Mouse (Mus musculus) MEL (cell line): ENCODE data around the gene Vps35. TPM values are rescaled to one million over a fixed set of nuclear protein-coding genes. Genes with fewer than 3 reads are reported as not detected.

Source experiments
- DNase-seq: peaks from one replicate; pipeline ENCODE4 v3.0.0; 2011; ENCODE audit warnings: low read depth, low spot score
- H3K27ac ChIP-seq: 2 replicates; pipeline ENCODE4 v1.5.1; 2012; ENCODE audit warnings: low read depth, mild to moderate bottlenecking, control low read depth, low read length, moderate library complexity; ENCODE audit not compliant: control insufficient read depth
- H3K27me3 ChIP-seq, 2 experiments: fragments of 150-350 bp in 1 of 2; sonication (generic) in 1 of 2; 2 replicates each; pipeline ENCODE4 v1.6.1; 2012; ENCODE audit warnings: low read length in 2 of 2, mild to moderate bottlenecking in 2 of 2, improper control_type of control experiment in 1 of 2, moderate library complexity in 1 of 2; ENCODE audit not compliant: insufficient read depth in 2 of 2, control insufficient read depth in 1 of 2
- H3K36me3 ChIP-seq, 2 experiments: 2 replicates each; pipeline ENCODE4 v1.6.1; 2012 to 2014; ENCODE audit warnings: low read length in 2 of 2, improper control_type of control experiment in 1 of 2, inconsistent platforms in 1 of 2, mild to moderate bottlenecking in 1 of 2; ENCODE audit not compliant: insufficient read depth in 2 of 2, control insufficient read depth in 1 of 2
- H3K4me1 ChIP-seq, 2 experiments: fragments of 150-350 bp in 1 of 2; sonication (generic) in 1 of 2; 2 replicates each; pipeline ENCODE4 v1.6.1; 2012; ENCODE audit warnings: low read length in 2 of 2, improper control_type of control experiment in 1 of 2, mild to moderate bottlenecking in 1 of 2; ENCODE audit not compliant: insufficient read depth in 2 of 2, control insufficient read depth in 1 of 2
- H3K4me3 ChIP-seq, 2 experiments: fragments of 150-350 bp in 1 of 2; sonication (generic) in 1 of 2; 2 replicates each; pipeline ENCODE4 v1.5.1; 2012; ENCODE audit warnings: low read depth in 2 of 2, low read length in 2 of 2, mild to moderate bottlenecking in 2 of 2, moderate library complexity in 2 of 2, control low read depth in 1 of 2, improper control_type of control experiment in 1 of 2; ENCODE audit not compliant: control insufficient read depth in 1 of 2, insufficient read depth in 1 of 2
- H3K79me2 ChIP-seq: 2 replicates; pipeline ENCODE4 v1.6.1; 2012; ENCODE audit warnings: mild to moderate bottlenecking, low read length, moderate library complexity; ENCODE audit not compliant: control insufficient read depth, poor library complexity, insufficient read depth
- H3K9ac ChIP-seq: 2 replicates; pipeline ENCODE4 v1.6.1; 2012; ENCODE audit warnings: low read depth, mild to moderate bottlenecking, control low read depth, low read length, moderate library complexity; ENCODE audit not compliant: control insufficient read depth, poor library complexity, severe bottlenecking
- H3K9me3 ChIP-seq: fragments of 150-350 bp; sonication (generic); replicated peaks from 2 replicates; pipeline ENCODE4 v1.6.1; 2012; ENCODE audit warnings: mild to moderate bottlenecking, low read length, improper control_type of control experiment, moderate library complexity; ENCODE audit not compliant: insufficient read depth
- E2F4 ChIP-seq: IDR thresholded peaks from 2 replicates; pipeline ENCODE4 v1.6.1; 2011; ENCODE audit warnings: low read depth, low read length, improper control_type of control experiment, borderline replicate concordance
- ELF1 ChIP-seq: IDR thresholded peaks from 2 replicates; pipeline ENCODE4 v1.6.1; 2014; ENCODE audit warnings: low read depth, mild to moderate bottlenecking, inconsistent platforms, low read length, improper control_type of control experiment, moderate library complexity
- EP300 ChIP-seq, 2 experiments: IDR thresholded peaks; 2 replicates each; pipeline ENCODE4 v1.6.1; 2011; ENCODE audit warnings: improper control_type of control experiment in 2 of 2, low read length in 2 of 2, low read depth in 1 of 2, mild to moderate bottlenecking in 1 of 2
- ETS1 ChIP-seq: IDR thresholded peaks from 2 replicates; pipeline ENCODE4 v1.6.1; 2012; ENCODE audit warnings: low read depth, mild to moderate bottlenecking, inconsistent platforms, low read length, improper control_type of control experiment, moderate library complexity
- GABPA ChIP-seq: IDR thresholded peaks from 2 replicates; pipeline ENCODE4 v1.6.1; 2012; ENCODE audit warnings: low read depth, mild to moderate bottlenecking, inconsistent platforms, low read length, improper control_type of control experiment, moderate library complexity
- GATA1 ChIP-seq: IDR thresholded peaks from 2 replicates; pipeline ENCODE4 v1.6.1; 2011; ENCODE audit warnings: low read depth, low read length, improper control_type of control experiment
- HCFC1 ChIP-seq: IDR thresholded peaks from 2 replicates; pipeline ENCODE4 v1.6.1; 2012; ENCODE audit warnings: low read depth, mild to moderate bottlenecking, inconsistent platforms, low read length, improper control_type of control experiment, moderate library complexity
- JUND ChIP-seq: IDR thresholded peaks from 2 replicates; pipeline ENCODE4 v1.6.1; 2011; ENCODE audit warnings: low read depth, mild to moderate bottlenecking, improper control_type of control experiment, low read length
- KAT2A ChIP-seq: conservative IDR thresholded peaks from 2 replicates; pipeline ENCODE4 v1.6.1; 2012; ENCODE audit warnings: low read depth, low read length, improper control_type of control experiment, inconsistent platforms
- NRF1 ChIP-seq: IDR thresholded peaks from 2 replicates; pipeline ENCODE4 v1.6.1; 2014; ENCODE audit warnings: low read depth, mild to moderate bottlenecking, inconsistent platforms, low read length, improper control_type of control experiment, moderate library complexity; ENCODE audit not compliant: poor library complexity, insufficient read depth, severe bottlenecking
- SIN3A ChIP-seq: IDR thresholded peaks from 2 replicates; pipeline ENCODE4 v1.6.1; 2012; ENCODE audit warnings: low read length, improper control_type of control experiment, inconsistent platforms
- ZKSCAN1 ChIP-seq: IDR thresholded peaks from 2 replicates; pipeline ENCODE4 v1.6.1; 2012; ENCODE audit warnings: low read depth, mild to moderate bottlenecking, inconsistent platforms, low read length, improper control_type of control experiment, moderate library complexity
- polyA plus RNA-seq, 2 experiments: library from polyadenylated mRNA; stranded (reverse) in 1 of 2; unstranded in 1 of 2; fragments of >175 nt in 1 of 2; fragments of >200 nt in 1 of 2; gene quantifications; 2 replicates each; pipeline versions ENCODE4 v1.2.1 to v1.2.4; 2012; ENCODE audit warnings: low replicate concordance in 2 of 2, low read depth in 1 of 2; ENCODE audit not compliant: insufficient read length in 2 of 2, insufficient read depth in 1 of 2, missing spikeins in 1 of 2
- total RNA-seq: library from RNA; depleted of rRNA; stranded (reverse); fragments of 300-350 nt; gene quantifications from 2 replicates; pipeline ENCODE4 v1.2.3, GENCODE M21; 2012

Vps35 gene
- total and polyA plus RNA-seq, 3 experiments: 68.4 to 91.5 TPM; not detected in 1

DNA sequence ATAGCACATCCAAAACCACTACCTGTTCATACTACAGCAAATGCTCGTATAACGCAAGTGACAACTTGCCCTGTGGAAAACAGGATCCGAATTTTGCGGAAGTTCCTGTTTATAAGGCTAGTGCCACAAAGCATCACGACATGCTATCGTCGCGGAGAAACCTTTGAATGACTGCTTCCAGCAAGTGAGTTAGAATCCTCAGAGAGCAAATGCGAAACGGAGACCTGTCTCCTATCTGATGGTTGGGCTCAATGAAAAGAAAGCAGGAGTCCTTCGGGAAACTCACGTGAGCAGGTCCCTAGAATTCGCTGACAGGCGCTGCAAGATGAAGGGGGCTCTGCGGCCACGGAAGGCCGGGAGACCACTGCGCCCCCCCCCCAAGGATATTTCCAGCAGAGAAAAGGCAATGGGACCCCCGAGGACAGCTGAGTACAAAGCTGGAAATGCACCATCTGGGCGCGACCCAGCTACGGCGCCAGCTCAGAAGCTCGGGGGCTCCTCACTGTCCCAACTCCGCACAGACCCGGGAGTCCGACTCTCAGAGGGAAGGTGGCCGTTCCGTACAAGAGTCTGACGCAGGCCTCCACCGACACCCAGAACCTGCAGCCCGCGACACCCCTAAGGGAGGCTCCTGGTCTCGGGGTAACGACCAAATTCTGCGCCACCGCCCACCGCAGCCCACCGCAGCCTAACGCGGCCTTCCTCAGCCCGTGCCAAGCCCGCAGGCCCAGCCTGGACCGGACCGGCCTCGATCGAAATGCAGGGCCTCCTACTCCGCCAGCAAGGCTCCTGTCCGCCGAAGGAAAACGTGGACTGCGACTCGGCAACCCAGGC lies 785 bp downstream of the Vps35 start (continued):
- peak; percentile 52; the same call in 1 of the 2 replicates for TF ChIP-seq HCFC1

DNA sequence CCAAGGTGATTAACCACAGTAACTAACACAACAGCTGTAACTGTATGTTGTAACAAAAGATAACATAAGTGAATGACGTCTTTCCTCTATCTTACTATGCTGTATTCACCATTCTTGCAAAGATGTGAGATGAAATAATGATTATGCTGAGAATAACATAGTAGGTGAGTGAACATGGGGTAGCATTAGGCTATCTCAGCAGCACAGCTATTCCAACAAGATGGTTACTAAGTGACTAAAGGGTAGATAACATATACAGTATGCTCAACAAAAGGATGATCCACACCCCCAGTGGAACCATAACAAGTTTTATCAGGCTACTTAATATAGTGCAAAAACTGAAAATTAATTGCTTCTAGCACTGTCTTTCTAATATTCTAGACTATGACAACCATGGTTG lies 12.8 kb downstream of the Vps35 start:
- no peak for TF ChIP-seq E2F4
- TF ChIP-seq ZKSCAN1: no peak
- no peak for TF ChIP-seq ETS1
- Histone ChIP-seq H3K4me3 (no peak overlapping the region), H3K27me3 (no peaks in the 10 kb centered on the region), H3K9me3 (no peaks in the 10 kb centered on the region), H3K9ac (no peak overlapping the region), H3K36me3 (peaks cover 2 to 50% of the 10 kb centered on the region in 2 experiments; a peak in 3 of 4 replicates), H3K79me2 (no peaks in the 10 kb centered on the region), H3K27ac (no peak overlapping the region), H3K4me1 (no peaks in the 10 kb centered on the region)
- no peak for DNase-seq

DNA sequence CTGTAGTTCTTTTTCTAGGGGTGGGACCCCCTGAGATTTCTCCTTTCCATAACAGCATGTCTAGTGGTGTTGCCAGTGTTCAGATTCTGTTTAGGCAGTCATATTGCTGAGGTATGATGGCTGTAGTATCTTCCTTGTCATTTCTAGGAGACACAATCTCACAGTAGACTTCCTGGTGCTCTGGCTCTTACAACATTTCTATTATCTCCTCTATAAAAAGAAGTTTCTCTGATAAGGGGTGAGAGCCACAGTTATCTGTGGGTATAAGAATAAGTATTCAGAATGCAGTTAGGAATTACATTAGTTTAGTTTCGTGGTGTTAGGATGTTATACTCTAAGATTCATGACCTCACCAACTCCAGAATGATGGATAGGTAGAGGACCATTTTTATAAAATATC lies 72.3 kb downstream of the Vps35 start:
- no peak overlapping the region for H3K27ac ChIP-seq
- DNase-seq: no peak
- peaks cover 0 to 13% of the 10 kb centered on the region in 2 experiments; a peak in 2 of 4 replicates for H3K36me3 ChIP-seq
- no peaks in the 10 kb centered on the region for H3K9me3 ChIP-seq
- H3K79me2 ChIP-seq: no peaks in the 10 kb centered on the region
- no peaks in the 10 kb centered on the region for H3K27me3 ChIP-seq
- no peak for TF ChIP-seq HCFC1
- TF ChIP-seq EP300 (IDR thresholded peaks at IDR 0.05; ENCODE audit: low read depth in 1 of 2, low read length in 2 of 2): peak in 1 of 2 experiments; percentile 39; a peak in 2 of 4 replicates
- peak; percentile 68 for TF ChIP-seq GATA1
- TF ChIP-seq KAT2A: no peak
- TF ChIP-seq ELF1: peak; percentile 58
- no peak overlapping the region for H3K9ac ChIP-seq
- no peak overlapping the region for H3K4me3 ChIP-seq
- H3K4me1 ChIP-seq: peaks cover 7 to 16% of the 10 kb centered on the region in 2 experiments

DNA sequence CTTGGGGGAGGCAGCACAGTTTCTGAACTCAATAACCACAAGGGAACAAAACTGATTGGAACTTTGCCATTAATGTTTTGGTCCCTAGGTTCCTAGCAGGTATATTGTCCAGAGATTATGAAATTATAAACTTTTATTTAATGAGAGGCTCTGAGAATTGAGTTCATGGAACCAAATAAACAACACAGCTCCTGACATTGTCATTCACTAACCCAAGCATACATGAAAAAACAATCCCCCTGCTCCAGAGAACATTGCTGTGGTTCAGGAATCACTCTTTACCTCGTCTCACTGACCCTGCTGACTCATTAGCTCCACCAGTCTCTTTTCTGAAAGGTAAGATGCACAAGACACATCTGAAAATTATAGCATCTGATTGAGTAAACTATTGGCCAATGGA lies 73.9 kb downstream of the Vps35 start, which contains the start of gene Olfr371:
Gene Olfr371 (plus strand): TSS at position 301 of the 400 bp plus-strand sequence.
- no peak for DNase-seq
- no peak within 1 kb of the TSS for H3K9ac ChIP-seq
- H3K9me3 ChIP-seq: no peaks in the 10 kb centered on the region

More for the DNA sequence above, 73.9 kb downstream of the Vps35 start, which contains the start of gene Olfr371:
- no peak within 1 kb of the TSS for H3K4me3 ChIP-seq
- peaks cover 7 to 16% of the 10 kb centered on the region in 2 experiments for H3K4me1 ChIP-seq
- H3K27ac ChIP-seq: no peak within 1 kb of the TSS
- no peaks in the 10 kb centered on the region for H3K79me2 ChIP-seq
- no peak for TF ChIP-seq ETS1
- TF ChIP-seq ZKSCAN1: no peak
- TF ChIP-seq JUND: no peak
- TF ChIP-seq GABPA: no peak
- TF ChIP-seq SIN3A: no peak
- no peak for TF ChIP-seq NRF1
- no peaks in the 10 kb centered on the region for H3K27me3 ChIP-seq
- peaks cover 0 to 13% of the 10 kb centered on the region in 2 experiments; a peak in 2 of 4 replicates for H3K36me3 ChIP-seq
